12 mouse cellular contexts compared by ENCODE assay signal in genomic region chr3:154317651-154318248, GRCm38 (mm10). TPM values are rescaled to one million over a fixed set of nuclear protein-coding genes. Genes with fewer than 3 reads are reported as not detected.
DNase-seq lines count a peak whose midpoint lies in the region; ATAC-seq lines count a peak whose summit lies in the region.
"Had no signal": no experiment of that assay in that cellular context is flagged by ENCODE, and none has a peak within 500 bp of the region (broad histone marks: within the 10 kb centered on the region; RNA-seq: fewer than 3 reads in every experiment).

No protein-coding gene starts in this region.

- WGBS in forebrain, embryonic 11.5 days, result 15% methylated on average over 5 of the region's 5 CpGs
- WGBS in forebrain, embryonic 13.5 days, result 18% methylated on average over 5 of the region's 5 CpGs
- 11% methylated on average over 5 of the region's 5 CpGs for WGBS in liver, embryonic 11.5 days
- WGBS in liver, embryonic 12.5 days (ENCODE audit: insufficient replicate concordance), result 9% methylated on average over 5 of the region's 5 CpGs
- 16% methylated on average over 5 of the region's 5 CpGs for WGBS in limb, embryonic 11.5 days

- no peaks in the 10 kb centered on the region for H3K36me3 ChIP-seq in forebrain, embryonic 11.5 days (ENCODE audit: control insufficient read depth, insufficient read depth, low read length)
- no peaks in the 10 kb centered on the region for H3K36me3 ChIP-seq in forebrain, embryonic 13.5 days (ENCODE audit: poor library complexity, severe bottlenecking)
- H3K36me3 ChIP-seq in liver, embryonic 11.5 days (ENCODE audit: control insufficient read depth, insufficient read depth, low read length), result no peaks in the 10 kb centered on the region
- no peaks in the 10 kb centered on the region for H3K36me3 ChIP-seq in liver, embryonic 12.5 days
- H3K36me3 ChIP-seq in limb, embryonic 11.5 days (ENCODE audit: control insufficient read depth, insufficient read depth, low read length), result no peaks in the 10 kb centered on the region

- no peak overlapping the region for H3K9ac ChIP-seq in forebrain, embryonic 11.5 days (ENCODE audit: low read length)
- no peak overlapping the region for H3K9ac ChIP-seq in forebrain, embryonic 13.5 days
- no peak overlapping the region for H3K9ac ChIP-seq in liver, embryonic 11.5 days (ENCODE audit: low read depth, low read length)
- no peak overlapping the region for H3K9ac ChIP-seq in liver, embryonic 12.5 days
- no peak overlapping the region for H3K9ac ChIP-seq in limb, embryonic 11.5 days (ENCODE audit: low read length)

- no peak overlapping the region for H3K27ac ChIP-seq in forebrain, embryonic 11.5 days (ENCODE audit: low read depth, low read length)
- H3K27ac ChIP-seq in forebrain, embryonic 13.5 days, result no peak overlapping the region
- no peak overlapping the region for H3K27ac ChIP-seq in liver, embryonic 11.5 days (ENCODE audit: low read depth, low read length)
- H3K27ac ChIP-seq in liver, embryonic 12.5 days, result no peak overlapping the region
- H3K27ac ChIP-seq in limb, embryonic 11.5 days (replicated peaks; ENCODE audit: low read depth, low read length), result no peak overlapping the region
- H3K27ac ChIP-seq: macrophage had no signal

- H3K4me1 ChIP-seq in forebrain, embryonic 11.5 days (replicated peaks; ENCODE audit: control insufficient read depth, insufficient read depth, low read length), result no peaks in the 10 kb centered on the region
- no peaks in the 10 kb centered on the region for H3K4me1 ChIP-seq in forebrain, embryonic 13.5 days
- no peaks in the 10 kb centered on the region for H3K4me1 ChIP-seq in liver, embryonic 11.5 days (replicated peaks; ENCODE audit: control insufficient read depth, insufficient read depth, low read length)
- no peaks in the 10 kb centered on the region for H3K4me1 ChIP-seq in liver, embryonic 12.5 days
- no peaks in the 10 kb centered on the region for H3K4me1 ChIP-seq in limb, embryonic 11.5 days (ENCODE audit: control insufficient read depth, insufficient read depth, low read length)

- no peaks in the 10 kb centered on the region for H3K9me3 ChIP-seq in forebrain, embryonic 11.5 days (ENCODE audit: control insufficient read depth, low read length)
- no peaks in the 10 kb centered on the region for H3K9me3 ChIP-seq in forebrain, embryonic 13.5 days (replicated peaks)
- no peaks in the 10 kb centered on the region for H3K9me3 ChIP-seq in liver, embryonic 11.5 days (ENCODE audit: control insufficient read depth, low read length)
- no peaks in the 10 kb centered on the region for H3K9me3 ChIP-seq in liver, embryonic 12.5 days (replicated peaks)
- H3K9me3 ChIP-seq in limb, embryonic 11.5 days (ENCODE audit: control insufficient read depth, low read length), result no peaks in the 10 kb centered on the region

- H3K4me3 ChIP-seq in forebrain, embryonic 11.5 days (ENCODE audit: low read depth, low read length), result no peak overlapping the region
- no peak overlapping the region for H3K4me3 ChIP-seq in forebrain, embryonic 13.5 days
- H3K4me3 ChIP-seq in liver, embryonic 11.5 days (ENCODE audit: low read depth, low read length), result no peak overlapping the region
- no peak overlapping the region for H3K4me3 ChIP-seq in liver, embryonic 12.5 days
- no peak overlapping the region for H3K4me3 ChIP-seq in limb, embryonic 11.5 days (ENCODE audit: low read depth, low read length)

- peak; percentile 60; the same call in 1 of the 2 replicates for ATAC-seq in forebrain, embryonic 11.5 days (replicated peaks; ENCODE audit: low FRiP score)
- ATAC-seq in forebrain, embryonic 13.5 days, result no peak; the same call in 1 of the 2 replicates
- peak; percentile 31; the same call in 1 of the 2 replicates for ATAC-seq in liver, embryonic 11.5 days (replicated peaks; ENCODE audit: low FRiP score)
- ATAC-seq in liver, embryonic 12.5 days, result no peak
- ATAC-seq in limb, embryonic 11.5 days (ENCODE audit: insufficient number of reproducible peaks, low FRiP score, low TSS enrichment, low read depth), result no peak
- ATAC-seq: CD4-positive, CD25-positive, alpha-beta regulatory T cell, adult 4 months had no signal

- H3K4me2 ChIP-seq in forebrain, embryonic 11.5 days (ENCODE audit: low read depth, low read length, severe bottlenecking), result no peak overlapping the region
- no peak overlapping the region for H3K4me2 ChIP-seq in forebrain, embryonic 13.5 days
- H3K4me2 ChIP-seq in liver, embryonic 11.5 days, result no peak overlapping the region
- no peak overlapping the region for H3K4me2 ChIP-seq in liver, embryonic 12.5 days
- H3K4me2 ChIP-seq in limb, embryonic 11.5 days (ENCODE audit: low read depth, severe bottlenecking), result no peak overlapping the region

- no peaks in the 10 kb centered on the region for H3K27me3 ChIP-seq in forebrain, embryonic 11.5 days (ENCODE audit: control insufficient read depth, insufficient read depth, low read length)
- H3K27me3 ChIP-seq in forebrain, embryonic 13.5 days, result peaks cover 20% of the 10 kb centered on the region; the same call in 1 of the 2 replicates
- peaks cover 10% of the 10 kb centered on the region for H3K27me3 ChIP-seq in liver, embryonic 11.5 days (replicated peaks; ENCODE audit: control insufficient read depth, insufficient read depth, low read length)
- peaks cover 28% of the 10 kb centered on the region for H3K27me3 ChIP-seq in liver, embryonic 12.5 days (replicated peaks)
- H3K27me3 ChIP-seq in limb, embryonic 11.5 days (ENCODE audit: control insufficient read depth, insufficient read depth, low read length), result no peaks in the 10 kb centered on the region

- DNase-seq in forebrain, embryonic 11.5 days (ENCODE audit: low spot score), result peak; percentile 77
- no peak for DNase-seq in liver, embryonic 11.5 days (ENCODE audit: low spot score)
- peak; percentile 59 for DNase-seq in NIH3T3 (ENCODE audit: low read depth)
- peak; percentile 74 for DNase-seq in limb, embryonic 11.5 days (ENCODE audit: low spot score)
- no peak for DNase-seq in spleen, postnatal 36 days (ENCODE audit: low spot score in 2 of 2)
- DNase-seq in urinary bladder, postnatal 10 days (ENCODE audit: low spot score), result no peak
- DNase-seq: cerebellum, adult 18-20 months; gastrocnemius, postnatal 36 days had no signal

RNA-seq across cellular contexts. Expression of gene Lhx8, which starts 12.7 kb away (rescaled TPM):
- 19.8 and 31.4 TPM in 2 replicates for polyA plus RNA-seq in forebrain, embryonic 11.5 days (2014; fragmentation: Nextera tagmentation; extraction: Ambion mirVana)
- polyA plus RNA-seq in forebrain, embryonic 13.5 days (2015; fragmentation: Nextera tagmentation; extraction: Ambion mirVana), result 15.7 and 24.5 TPM in 2 replicates
- polyA plus RNA-seq in liver, embryonic 11.5 days (2014; fragmentation: Nextera tagmentation; extraction: Ambion mirVana), result 0.10 and 0.78 TPM in 2 replicates
- polyA plus RNA-seq in liver, embryonic 12.5 days (2016; fragmentation: Nextera tagmentation; extraction: Ambion mirVana), result 0.11 TPM in 1 of 2 replicates, not detected in the other
- 0.21 and 0.28 TPM in 2 replicates for polyA plus RNA-seq in limb, embryonic 11.5 days (2014; fragmentation: Nextera tagmentation; extraction: Ambion mirVana)
- polyA plus RNA-seq: CD4-positive, CD25-positive, alpha-beta regulatory T cell, adult 4 months; macrophage had no signal

Comparison
In these comparisons a context has a peak if more than half of its experiments do, and no peak if none do; other contexts are left out.
1. ATAC-seq: peak in forebrain, embryonic 11.5 days (single experiment) and liver, embryonic 11.5 days (single experiment); none in forebrain, embryonic 13.5 days (single experiment), liver, embryonic 12.5 days (single experiment) and limb, embryonic 11.5 days (single experiment).
2. DNase-seq: peak in forebrain, embryonic 11.5 days (single experiment), NIH3T3 (single experiment) and limb, embryonic 11.5 days (single experiment); none in liver, embryonic 11.5 days (single experiment), spleen, postnatal 36 days (0 of 2) and urinary bladder, postnatal 10 days (single experiment).